Mouse (Mus musculus): ENCODE results near the gene Tmed10. TPM values are rescaled to one million over a fixed set of nuclear protein-coding genes. Genes with fewer than 3 reads are reported as not detected.
A peak's percentile ranks its signal among the peaks of the same experiment; 100 is the strongest.

The Tmed10 gene
- polyA plus RNA-seq, 1 experiment from 2014 or later, result 342 TPM

DNA sequence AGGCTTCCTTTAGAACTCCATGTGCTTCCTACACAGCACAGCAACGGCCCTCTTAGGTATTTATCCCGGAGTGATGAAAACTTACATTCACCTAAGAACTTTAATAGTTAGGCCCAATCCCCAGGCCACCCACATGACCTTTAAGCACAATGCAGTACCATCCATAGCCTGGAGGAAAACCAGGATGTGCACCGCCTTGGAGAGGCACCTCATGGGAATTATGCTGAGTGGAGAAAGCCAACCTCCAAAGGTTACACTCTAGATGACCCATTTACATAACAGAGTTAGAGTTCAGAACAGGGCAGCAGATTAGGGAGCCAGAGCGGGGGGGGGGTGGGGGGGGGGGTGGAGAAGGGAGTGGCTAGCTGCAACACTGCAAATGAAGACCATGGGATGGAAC is 32.3 kb downstream of the Tmed10 start:
- Histone ChIP-seq H3K9ac (ENCODE audit: low read length) (no peak overlapping the region), H3K4me2 (ENCODE audit: low read depth, low read length) (no peak overlapping the region), H3K27ac (ENCODE audit: low read length) (no peak overlapping the region), H3K9me3 (ENCODE audit: control insufficient read depth, low read length) (no peaks in the 10 kb centered on the region), H3K27me3 (ENCODE audit: control insufficient read depth, insufficient read depth, low read depth, low read length) (no peaks in the 10 kb centered on the region), H3K4me3 (ENCODE audit: low read length) (no peak overlapping the region), H3K36me3 (ENCODE audit: control insufficient read depth, insufficient read depth, low read length) (peaks cover 5% of the 10 kb centered on the region), H3K4me1 (replicated peaks; ENCODE audit: control insufficient read depth, insufficient read depth, low read length) (peaks cover 15% of the 10 kb centered on the region; the same call in 1 of the 2 replicates)
- ATAC-seq (ENCODE audit: low read depth), result no peak
- 82% methylated on average over 4 of the region's 4 CpGs for WGBS

DNA sequence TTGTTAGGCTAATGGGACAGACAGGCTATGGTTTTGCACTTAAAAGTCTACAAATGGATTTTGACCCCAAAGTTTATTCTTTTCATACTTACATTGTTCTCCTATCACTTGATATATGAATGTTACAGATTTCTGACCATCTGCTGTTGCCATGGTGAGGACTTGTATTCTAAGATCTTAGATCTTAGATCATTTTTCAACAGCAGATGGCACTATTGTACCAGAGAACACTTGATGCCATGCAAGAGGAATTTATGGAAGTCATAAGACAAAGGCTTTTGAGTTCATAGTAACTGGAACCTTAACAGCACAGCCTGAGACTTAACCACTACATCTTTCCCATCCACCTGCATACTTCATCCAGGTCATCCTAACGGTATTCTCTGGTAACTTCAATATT is 33.5 kb downstream of the Tmed10 start:
- H3K4me3 ChIP-seq (ENCODE audit: low read length), result no peak overlapping the region
- WGBS, result 23% methylated on average over 1 of the region's 1 CpGs
- H3K27ac ChIP-seq (ENCODE audit: low read length), result no peak overlapping the region
- peak; percentile 16; the same call in 1 of the 2 replicates for ATAC-seq (ENCODE audit: low read depth)
- peaks cover 6% of the 10 kb centered on the region for H3K36me3 ChIP-seq (ENCODE audit: control insufficient read depth, insufficient read depth, low read length)
- no peak overlapping the region for H3K4me2 ChIP-seq (ENCODE audit: low read depth, low read length)
- H3K4me1 ChIP-seq (replicated peaks; ENCODE audit: control insufficient read depth, insufficient read depth, low read length), result peaks cover 15% of the 10 kb centered on the region; the same call in 1 of the 2 replicates
- no peak overlapping the region for H3K9ac ChIP-seq (ENCODE audit: low read length)
- H3K27me3 ChIP-seq (ENCODE audit: control insufficient read depth, insufficient read depth, low read depth, low read length), result no peaks in the 10 kb centered on the region
- H3K9me3 ChIP-seq (ENCODE audit: control insufficient read depth, low read length), result no peaks in the 10 kb centered on the region

DNA sequence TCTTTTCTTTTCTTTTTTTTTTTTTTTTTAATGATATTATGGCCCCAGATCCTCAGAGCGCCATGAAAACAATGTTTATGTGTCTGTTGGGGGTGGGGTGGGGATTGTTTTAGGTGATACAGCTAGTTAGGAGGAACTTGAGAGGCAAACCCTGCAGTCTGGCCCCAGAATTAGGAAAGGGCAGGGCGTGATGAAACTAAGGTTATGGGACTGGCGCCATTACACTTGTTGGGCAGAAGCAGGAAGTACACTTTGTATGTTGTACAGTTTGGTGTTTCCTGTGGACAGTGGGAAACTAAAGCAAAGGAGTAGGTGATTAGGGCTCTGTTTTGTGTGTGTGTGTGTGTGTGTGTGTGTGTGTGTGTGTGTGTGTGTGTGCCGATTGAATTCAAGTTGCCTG is 34.7 kb downstream of the Tmed10 start:
- H3K27ac ChIP-seq (ENCODE audit: low read length), result peak overlapping the region; percentile 21; the same call in 1 of the 2 replicates
- no peaks in the 10 kb centered on the region for H3K27me3 ChIP-seq (ENCODE audit: control insufficient read depth, insufficient read depth, low read depth, low read length)
- peak overlapping the region; percentile 98 for H3K4me3 ChIP-seq (ENCODE audit: low read length)
- ATAC-seq (ENCODE audit: low read depth), result no peak
- H3K4me2 ChIP-seq (ENCODE audit: low read depth, low read length), result peak overlapping the region; percentile 73
- WGBS, result 44% methylated on average over 4 of the region's 4 CpGs
- peaks cover 15% of the 10 kb centered on the region; the same call in 1 of the 2 replicates for H3K4me1 ChIP-seq (replicated peaks; ENCODE audit: control insufficient read depth, insufficient read depth, low read length)
- H3K36me3 ChIP-seq (ENCODE audit: control insufficient read depth, insufficient read depth, low read length), result peaks cover 8% of the 10 kb centered on the region
- H3K9me3 ChIP-seq (ENCODE audit: control insufficient read depth, low read length), result no peaks in the 10 kb centered on the region
- no peak overlapping the region for H3K9ac ChIP-seq (ENCODE audit: low read length)

DNA sequence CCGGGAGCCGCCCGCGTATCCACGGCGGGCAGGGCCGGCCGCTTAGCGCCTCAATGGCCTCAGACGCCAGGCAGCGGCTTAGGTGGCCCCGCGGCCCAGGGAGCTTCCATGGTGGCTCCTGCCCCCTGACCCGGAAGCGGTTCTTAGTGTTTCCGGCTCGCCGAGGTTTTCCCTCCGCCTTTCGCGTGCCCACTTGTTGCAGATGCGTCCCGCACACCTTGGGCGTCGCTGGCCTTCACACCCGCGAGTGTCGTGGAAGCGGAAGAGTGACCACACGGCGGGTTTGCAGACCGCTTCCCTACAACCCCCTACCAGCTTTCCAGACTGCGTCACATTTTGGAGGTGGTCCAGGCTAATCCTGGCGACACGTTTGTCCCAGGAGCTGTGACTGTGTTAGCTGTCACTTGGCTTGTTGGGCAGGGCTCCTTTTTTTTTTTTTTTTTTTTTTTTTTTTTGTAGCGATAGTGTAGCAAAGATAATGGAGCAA is 35.4 kb downstream of the Tmed10 start, which contains the start of gene Nek9:
Nek9 (minus strand) TSS at position 120 of the 487 bp plus-strand sequence.
- Histone ChIP-seq H3K4me2 (ENCODE audit: low read depth, low read length) (peak within 1 kb of the TSS; percentile 73), H3K27ac (ENCODE audit: low read length) (peak within 1 kb of the TSS; percentile 89), H3K27me3 (ENCODE audit: control insufficient read depth, insufficient read depth, low read depth, low read length) (no peaks in the 10 kb centered on the region), H3K4me3 (ENCODE audit: low read length) (peak within 1 kb of the TSS; percentile 98), H3K9me3 (ENCODE audit: control insufficient read depth, low read length) (no peaks in the 10 kb centered on the region), H3K9ac (ENCODE audit: low read length) (peak within 1 kb of the TSS; percentile 99), H3K36me3 (ENCODE audit: control insufficient read depth, insufficient read depth, low read length) (peaks cover 13% of the 10 kb centered on the region), H3K4me1 (replicated peaks; ENCODE audit: control insufficient read depth, insufficient read depth, low read length) (peaks cover 15% of the 10 kb centered on the region; the same call in 1 of the 2 replicates)
- ATAC-seq (ENCODE audit: low read depth), result peak; percentile 92
- WGBS, result under 1% methylated on average over 36 of the region's 36 CpGs

DNA sequence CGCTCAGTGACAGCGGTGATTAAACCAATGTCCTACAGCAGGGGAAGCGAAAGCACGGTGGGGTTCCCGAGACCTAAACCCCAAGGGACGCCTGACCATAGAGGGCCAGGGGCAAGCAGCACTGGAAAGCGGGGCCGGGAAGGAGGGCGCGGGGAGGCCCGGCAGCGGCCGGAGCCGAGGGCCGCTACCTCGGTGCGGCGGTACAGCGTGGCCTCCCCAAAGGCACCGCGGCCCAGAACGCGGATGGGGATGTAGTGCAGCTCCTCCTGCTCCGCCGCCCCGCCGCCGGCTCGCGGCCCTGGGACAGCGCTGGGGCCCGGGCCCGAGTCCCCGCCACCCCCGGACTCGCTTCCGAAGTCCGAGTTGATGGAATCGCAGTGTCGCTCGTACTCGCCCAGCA is 35.8 kb downstream of the Tmed10 start:
- Histone ChIP-seq H3K9me3 (ENCODE audit: control insufficient read depth, low read length) (no peaks in the 10 kb centered on the region), H3K4me2 (ENCODE audit: low read depth, low read length) (peak overlapping the region; percentile 73), H3K27me3 (ENCODE audit: control insufficient read depth, insufficient read depth, low read depth, low read length) (no peaks in the 10 kb centered on the region), H3K4me3 (ENCODE audit: low read length) (peak overlapping the region; percentile 98), H3K27ac (ENCODE audit: low read length) (peak overlapping the region; percentile 89), H3K4me1 (replicated peaks; ENCODE audit: control insufficient read depth, insufficient read depth, low read length) (peaks cover 15% of the 10 kb centered on the region; the same call in 1 of the 2 replicates), H3K36me3 (ENCODE audit: control insufficient read depth, insufficient read depth, low read length) (peaks cover 17% of the 10 kb centered on the region), H3K9ac (ENCODE audit: low read length) (peak overlapping the region; percentile 99)
- ATAC-seq (ENCODE audit: low read depth), result peak; percentile 63
- 0% methylated on average over 33 of the region's 42 CpGs for WGBS

DNA sequence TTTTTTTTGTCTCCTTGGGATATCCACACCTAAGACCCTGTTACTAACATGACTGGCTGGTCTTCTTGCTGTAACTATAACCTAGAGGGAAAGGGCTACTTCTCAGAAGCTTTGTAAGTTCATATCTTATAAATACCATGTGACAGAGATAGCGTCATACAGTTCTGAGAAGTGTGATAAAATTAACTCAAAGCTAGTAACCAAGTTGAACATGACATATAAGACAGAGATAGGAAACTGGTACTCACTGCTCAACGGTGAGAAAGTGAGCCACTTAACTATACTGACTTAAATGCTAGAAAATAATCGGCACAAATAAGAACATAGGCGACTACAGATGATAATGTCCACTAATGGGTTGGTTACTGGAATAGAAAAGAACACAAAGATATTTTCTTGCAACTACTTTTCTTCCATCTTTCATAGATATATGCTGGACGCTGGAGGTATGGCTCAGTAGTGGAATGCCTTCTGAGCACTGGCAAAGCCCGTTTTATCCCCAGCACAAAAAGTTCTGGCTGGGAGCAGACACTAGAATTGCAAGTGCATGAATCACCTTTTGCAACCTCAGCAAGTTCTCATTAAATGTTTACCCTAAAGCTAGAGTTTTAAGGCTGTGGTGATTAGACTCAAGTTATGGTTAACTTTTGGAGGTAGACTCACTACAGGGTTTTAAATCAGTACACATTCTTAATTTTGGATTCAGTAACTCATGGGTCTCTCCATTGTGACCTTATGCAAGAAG is 36.9 kb downstream of the Tmed10 start:
- Histone ChIP-seq H3K4me1 (replicated peaks; ENCODE audit: control insufficient read depth, insufficient read depth, low read length) (peaks cover 15% of the 10 kb centered on the region; the same call in 1 of the 2 replicates), H3K4me3 (ENCODE audit: low read length) (peak overlapping the region; percentile 98), H3K4me2 (ENCODE audit: low read depth, low read length) (peak overlapping the region; percentile 73), H3K27me3 (ENCODE audit: control insufficient read depth, insufficient read depth, low read depth, low read length) (no peaks in the 10 kb centered on the region), H3K9me3 (ENCODE audit: control insufficient read depth, low read length) (no peaks in the 10 kb centered on the region), H3K27ac (ENCODE audit: low read length) (no peak overlapping the region), H3K9ac (ENCODE audit: low read length) (no peak overlapping the region), H3K36me3 (ENCODE audit: control insufficient read depth, insufficient read depth, low read length) (peaks cover 18% of the 10 kb centered on the region)
- ATAC-seq (ENCODE audit: low read depth), result no peak
- WGBS, result 74% methylated on average over 6 of the region's 6 CpGs

DNA sequence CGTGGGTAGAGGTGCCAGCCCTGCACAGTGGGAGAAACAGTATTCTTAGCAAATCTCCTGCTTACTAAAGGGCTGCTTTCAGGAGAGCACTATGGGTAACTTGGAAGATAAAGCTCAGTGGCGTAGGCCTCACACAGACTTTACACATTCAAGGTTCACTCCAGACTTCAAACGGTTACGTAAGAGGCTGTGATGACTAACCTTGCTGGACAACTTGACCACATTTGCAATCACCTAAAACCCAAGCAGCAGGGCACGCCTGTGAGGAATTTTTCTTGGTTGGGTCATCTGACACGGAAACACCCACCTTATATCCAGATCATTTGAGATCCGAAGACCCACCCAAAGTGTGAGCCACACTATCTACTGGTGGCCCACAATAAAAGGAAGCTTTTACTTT is 44.5 kb downstream of the Tmed10 start:
- no peaks in the 10 kb centered on the region for H3K9me3 ChIP-seq (ENCODE audit: control insufficient read depth, low read length)
- no peak overlapping the region for H3K4me3 ChIP-seq (ENCODE audit: low read length)
- H3K27me3 ChIP-seq (ENCODE audit: control insufficient read depth, insufficient read depth, low read depth, low read length), result no peaks in the 10 kb centered on the region
- H3K4me1 ChIP-seq (replicated peaks; ENCODE audit: control insufficient read depth, insufficient read depth, low read length), result no peaks in the 10 kb centered on the region
- 81% methylated on average over 7 of the region's 7 CpGs for WGBS
- ATAC-seq (ENCODE audit: low read depth), result no peak
- H3K36me3 ChIP-seq (ENCODE audit: control insufficient read depth, insufficient read depth, low read length), result peaks cover 45% of the 10 kb centered on the region
- no peak overlapping the region for H3K27ac ChIP-seq (ENCODE audit: low read length)
- H3K9ac ChIP-seq (ENCODE audit: low read length), result no peak overlapping the region
- H3K4me2 ChIP-seq (ENCODE audit: low read depth, low read length), result no peak overlapping the region

DNA sequence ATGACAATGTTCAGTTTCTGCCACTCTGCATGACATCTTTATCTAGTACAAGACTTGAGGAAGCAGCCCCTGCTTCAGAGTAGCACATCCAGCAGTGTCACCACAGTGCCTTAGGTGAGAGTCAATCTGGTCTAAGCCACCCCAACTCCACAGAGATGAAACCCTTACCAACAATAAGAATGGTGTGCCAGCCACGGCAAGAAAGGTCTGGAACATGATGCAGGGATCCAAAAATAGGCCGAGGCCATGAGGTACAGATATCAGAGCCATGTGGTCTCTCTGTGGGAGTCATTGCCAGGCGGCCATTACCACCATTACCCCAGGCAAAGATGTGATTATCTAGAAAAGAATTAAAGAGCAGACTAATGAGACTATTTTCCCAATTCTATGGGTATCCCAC is 66.0 kb downstream of the Tmed10 start:
- no peak for ATAC-seq (ENCODE audit: low read depth)
- Histone ChIP-seq H3K9me3 (ENCODE audit: control insufficient read depth, low read length) (no peaks in the 10 kb centered on the region), H3K4me3 (ENCODE audit: low read length) (no peak overlapping the region), H3K36me3 (ENCODE audit: control insufficient read depth, insufficient read depth, low read length) (peaks cover 64% of the 10 kb centered on the region), H3K9ac (ENCODE audit: low read length) (no peak overlapping the region), H3K27me3 (ENCODE audit: control insufficient read depth, insufficient read depth, low read depth, low read length) (no peaks in the 10 kb centered on the region), H3K4me2 (ENCODE audit: low read depth, low read length) (no peak overlapping the region), H3K27ac (ENCODE audit: low read length) (no peak overlapping the region), H3K4me1 (replicated peaks; ENCODE audit: control insufficient read depth, insufficient read depth, low read length) (peaks cover 3% of the 10 kb centered on the region; the same call in 1 of the 2 replicates)
- 86% methylated on average over 3 of the region's 3 CpGs for WGBS

DNA sequence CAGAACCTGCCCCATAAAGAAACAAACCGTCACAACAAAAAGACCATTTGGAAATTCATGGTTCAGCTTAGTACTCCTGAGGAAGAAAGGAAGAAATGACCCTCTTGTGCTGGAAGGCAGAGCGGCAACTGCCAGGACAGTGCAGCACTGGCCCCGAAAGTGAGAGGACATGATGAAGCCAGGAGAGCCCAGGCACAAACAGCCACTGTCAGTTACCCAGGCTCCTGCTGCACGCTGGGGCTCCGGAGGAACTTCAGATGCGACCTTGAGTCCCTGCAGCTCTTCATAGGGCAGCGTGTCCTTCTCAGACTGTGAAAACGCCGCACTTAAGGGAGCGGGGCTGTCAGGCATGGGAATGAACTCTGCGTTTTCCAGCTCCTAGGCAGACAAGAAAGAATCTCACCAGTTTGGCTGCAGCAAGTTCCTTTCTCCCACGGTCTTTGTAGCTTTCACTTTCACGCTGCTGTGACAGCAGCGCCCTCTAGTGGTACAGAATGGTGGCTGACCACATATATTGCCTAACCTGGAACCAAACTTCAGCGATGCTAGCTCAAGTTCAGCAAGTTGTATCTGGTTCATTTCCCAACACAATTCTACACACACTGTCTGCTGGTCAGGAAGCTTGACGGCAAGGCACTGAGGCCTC is 69.3 kb downstream of the Tmed10 start:
- H3K4me2 ChIP-seq (ENCODE audit: low read depth, low read length), result no peak overlapping the region
- peaks cover 75% of the 10 kb centered on the region for H3K36me3 ChIP-seq (ENCODE audit: control insufficient read depth, insufficient read depth, low read length)
- peak; percentile 81 for ATAC-seq (ENCODE audit: low read depth)
- peaks cover 3% of the 10 kb centered on the region; the same call in 1 of the 2 replicates for H3K4me1 ChIP-seq (replicated peaks; ENCODE audit: control insufficient read depth, insufficient read depth, low read length)
- 41% methylated on average over 16 of the region's 16 CpGs for WGBS
- H3K9ac ChIP-seq (ENCODE audit: low read length), result no peak overlapping the region
- no peak overlapping the region for H3K4me3 ChIP-seq (ENCODE audit: low read length)
- peak overlapping the region; percentile 36; the same call in 1 of the 2 replicates for H3K27ac ChIP-seq (ENCODE audit: low read length)
- no peaks in the 10 kb centered on the region for H3K9me3 ChIP-seq (ENCODE audit: control insufficient read depth, low read length)
- no peaks in the 10 kb centered on the region for H3K27me3 ChIP-seq (ENCODE audit: control insufficient read depth, insufficient read depth, low read depth, low read length)

Measured in lung, embryonic 16.5 days (tissue).